In genomic region chr4:58351165-58351564, GRCm38 (mm10) we compare ENCODE assay signal across 25 mouse cellular contexts.
DNase-seq lines count a peak whose midpoint lies in the region; ATAC-seq and TF ChIP-seq lines count a peak whose summit lies in the region.
"Had no signal": no experiment of that assay in that cellular context is flagged by ENCODE, and none has a peak within 500 bp of the region (broad histone marks: within the 10 kb centered on the region; RNA-seq: fewer than 3 reads in every experiment).

No protein-coding gene starts in this region.

- H3K9ac ChIP-seq in kidney, postnatal 0 days (ENCODE audit: low read depth, low read length) = no peak overlapping the region
- H3K9ac ChIP-seq: embryonic facial prominence, embryonic 15.5 days; heart, embryonic 15.5 days; hindbrain, embryonic 14.5 days; intestine, embryonic 15.5 days had no signal

- peaks cover 3% of the 10 kb centered on the region; the same call in 1 of the 2 replicates for H3K4me1 ChIP-seq in kidney, adult 2 months (ENCODE audit: control insufficient read depth, insufficient read depth, low read length)
- H3K4me1 ChIP-seq in kidney, postnatal 0 days (replicated peaks; ENCODE audit: insufficient read depth, low read length) = no peaks in the 10 kb centered on the region
- H3K4me1 ChIP-seq: embryonic facial prominence, embryonic 15.5 days; intestine, embryonic 15.5 days had no signal

- no peaks in the 10 kb centered on the region for H3K36me3 ChIP-seq in kidney, adult 2 months (ENCODE audit: control insufficient read depth, insufficient read depth, low read length)
- no peaks in the 10 kb centered on the region for H3K36me3 ChIP-seq in kidney, postnatal 0 days (ENCODE audit: insufficient read depth, low read length)
- H3K36me3 ChIP-seq: embryonic facial prominence, embryonic 15.5 days; forebrain, embryonic 10.5 days; heart, embryonic 10.5 days; heart, embryonic 15.5 days; intestine, embryonic 15.5 days had no signal

- no peak overlapping the region for H3K27ac ChIP-seq in kidney, adult 2 months (ENCODE audit: insufficient read depth, low read depth, low read length)
- H3K27ac ChIP-seq in kidney, postnatal 0 days = no peak overlapping the region
- H3K27ac ChIP-seq: embryonic facial prominence, embryonic 15.5 days; forebrain, embryonic 10.5 days; heart, embryonic 10.5 days; heart, embryonic 15.5 days; hindbrain, embryonic 14.5 days; intestine, embryonic 15.5 days had no signal

- H3K4me3 ChIP-seq in kidney, adult 2 months (ENCODE audit: insufficient read depth, low read depth, low read length) = no peak overlapping the region
- no peak overlapping the region for H3K4me3 ChIP-seq in kidney, postnatal 0 days (replicated peaks; ENCODE audit: low read depth, low read length)
- H3K4me3 ChIP-seq: embryonic facial prominence, embryonic 15.5 days; erythroblast, embryonic 14.5 days; forebrain, embryonic 10.5 days; heart, embryonic 10.5 days; heart, embryonic 15.5 days; intestine, embryonic 15.5 days had no signal

- peak; percentile 87 for ATAC-seq in kidney, postnatal 0 days (replicated peaks; ENCODE audit: low FRiP score, low read depth)
- ATAC-seq: CD4-positive, CD25-positive, alpha-beta regulatory T cell, adult 4 months; forebrain, embryonic 14.5 days; intestine, embryonic 15.5 days had no signal

- H3K9me3 ChIP-seq in kidney, postnatal 0 days (replicated peaks; ENCODE audit: low read length) = no peaks in the 10 kb centered on the region
- H3K9me3 ChIP-seq: embryonic facial prominence, embryonic 15.5 days; forebrain, embryonic 10.5 days; heart, embryonic 10.5 days; heart, embryonic 15.5 days; intestine, embryonic 15.5 days had no signal

- H3K4me2 ChIP-seq in kidney, postnatal 0 days (ENCODE audit: low read length) = peak overlapping the region; percentile 27; the same call in 1 of the 2 replicates
- H3K4me2 ChIP-seq: embryonic facial prominence, embryonic 15.5 days; heart, embryonic 15.5 days; hindbrain, embryonic 14.5 days; intestine, embryonic 15.5 days had no signal

- DNase-seq in embryo, embryonic 10 days (ENCODE audit: low spot score) = peak; percentile 39
- no peak for DNase-seq in embryo, embryonic 11 days
- peak; percentile 41 for DNase-seq in gastrocnemius, postnatal 25 days
- DNase-seq in gastrocnemius, postnatal 10 days = no peak
- DNase-seq in kidney, adult 2 months = peak; percentile 4
- no peak for DNase-seq in kidney, postnatal 14 days
- peak; percentile 25 for DNase-seq in kidney, postnatal 0 days (ENCODE audit: low spot score)
- no peak for DNase-seq in kidney, adult 8-10 months
- DNase-seq: adrenal gland, postnatal 10 days; B cell, adult 2 months; cerebellum, adult 11 months; cerebellum, adult 8-10 months; cerebellum, postnatal 14 days; gastrocnemius, postnatal 14 days; heart, adult 18-20 months; heart, postnatal 4 days had no signal

- TF ChIP-seq CTCF in kidney, adult 2 months (conservative IDR thresholded peaks at IDR 0.05; ENCODE audit: insufficient read depth, insufficient read length, low read depth, low read length) = no peak
- TF ChIP-seq CTCF in kidney, postnatal 0 days (IDR thresholded peaks at IDR 0.05; ENCODE audit: low read depth) = no peak

- H3K27me3 ChIP-seq in kidney, adult 2 months (replicated peaks; ENCODE audit: control insufficient read depth, insufficient read depth, low read length) = no peaks in the 10 kb centered on the region
- H3K27me3 ChIP-seq in kidney, postnatal 0 days (ENCODE audit: insufficient read depth, low read length) = no peaks in the 10 kb centered on the region
- H3K27me3 ChIP-seq: embryonic facial prominence, embryonic 15.5 days; heart, embryonic 15.5 days; intestine, embryonic 15.5 days had no signal

- no peak for TF ChIP-seq POLR2A in kidney, adult 2 months (IDR thresholded peaks at IDR 0.05; ENCODE audit: low read depth, low read length)

- WGBS in kidney, adult 2 months = 22% methylated on average over 10 of the region's 10 CpGs
- 24% methylated on average over 10 of the region's 10 CpGs for WGBS in kidney, postnatal 0 days

Comparison
In these comparisons a context has a peak if more than half of its experiments do, and no peak if none do; other contexts are left out.
1. DNase-seq: peak in embryo, embryonic 10 days (single experiment), gastrocnemius, postnatal 25 days (single experiment), kidney, adult 2 months (single experiment) and kidney, postnatal 0 days (single experiment); none in embryo, embryonic 11 days (single experiment), gastrocnemius, postnatal 10 days (single experiment), kidney, postnatal 14 days (single experiment) and kidney, adult 8-10 months (0 of 2).